Mouse (Mus musculus) heart, postnatal 25 days (tissue): ENCODE measurements around the gene Setx. TPM values are rescaled to one million over a fixed set of nuclear protein-coding genes. Genes with fewer than 3 reads are reported as not detected.

Source experiments
- DNase-seq: peaks from one replicate; pipeline ENCODE4 v3.0.0; 2022; ENCODE audit warnings: low spot score
- intact Hi-C: fragments of 180-260 bp; cut with DNase I; formaldehyde crosslinking; loops from one replicate; pipeline ENCODE4 v1.15.1; 2025
- total RNA-seq, 2 experiments: library from RNA; stranded (reverse); gene quantifications; 2 replicates each; pipeline ENCODE4 v1.2.3; 2021

Setx gene
- total RNA-seq, 2 experiments from 2014 or later: 29.8 to 35.0 TPM

DNA sequence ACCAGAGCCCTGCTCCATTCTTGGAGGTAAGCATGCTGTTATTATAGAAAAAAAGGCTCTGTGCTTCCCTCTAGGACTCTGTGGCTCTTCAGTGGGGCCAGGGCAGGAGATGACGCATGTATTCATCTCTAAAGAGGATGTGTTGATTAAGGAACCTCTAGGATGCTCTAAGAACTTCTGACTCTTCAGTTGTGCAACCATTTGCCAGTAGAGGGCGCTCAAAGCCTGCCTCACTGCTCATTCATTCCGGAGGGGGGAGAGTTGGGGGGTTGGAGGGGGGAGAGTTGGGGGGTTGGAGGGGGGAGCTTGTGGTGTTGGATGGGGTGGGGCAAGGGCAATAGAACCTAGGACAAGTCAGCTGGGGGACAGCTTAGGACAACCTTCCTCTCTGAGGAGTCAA is 75.9 kb downstream of the Setx start:
- no peak for DNase-seq
- intact Hi-C loops: loop anchor here (1.0 to 5.0 kb wide), 2 partner anchors 354 to 402 kb away; no protein-coding TSS in a partner anchor

DNA sequence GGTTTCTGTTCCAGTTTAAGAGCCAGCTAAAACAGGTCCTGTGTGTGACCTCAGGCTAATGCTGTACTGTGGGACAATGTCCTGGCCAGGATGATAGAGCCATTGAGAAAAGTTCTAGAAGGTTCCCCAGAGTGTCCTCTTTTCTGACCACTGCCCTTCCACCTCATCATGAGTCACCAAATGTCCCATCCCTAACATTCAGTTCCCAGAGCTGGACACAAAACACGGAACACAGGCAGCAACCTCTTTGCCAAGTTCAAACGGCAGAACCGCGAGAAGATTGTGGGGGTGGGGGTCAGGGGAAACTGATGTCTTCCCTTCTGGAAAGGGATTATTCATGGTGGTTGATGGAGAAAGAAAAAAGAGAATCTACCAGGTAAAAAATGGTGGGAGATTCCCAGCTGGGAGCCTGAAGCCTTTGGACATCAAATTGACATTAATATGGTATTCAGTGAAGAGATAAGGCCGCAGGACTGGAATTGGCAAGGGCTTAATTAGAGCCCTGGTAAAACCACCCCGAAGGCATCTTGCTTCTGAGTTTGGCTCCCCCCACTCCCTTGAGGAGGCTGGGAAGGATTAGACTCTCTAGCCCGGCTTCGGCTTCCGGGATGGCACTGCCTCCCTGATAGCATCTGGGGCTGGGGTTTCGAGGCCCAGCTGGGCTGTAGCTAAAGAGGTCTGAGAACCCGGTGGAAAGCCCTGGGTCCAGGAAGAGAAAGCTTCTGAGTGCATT is 77.4 kb downstream of the Setx start:
- intact Hi-C loops: loop anchor here (5.0 kb wide), 1 partner anchor 401 kb away; no protein-coding TSS in a partner anchor
- no peak for DNase-seq

DNA sequence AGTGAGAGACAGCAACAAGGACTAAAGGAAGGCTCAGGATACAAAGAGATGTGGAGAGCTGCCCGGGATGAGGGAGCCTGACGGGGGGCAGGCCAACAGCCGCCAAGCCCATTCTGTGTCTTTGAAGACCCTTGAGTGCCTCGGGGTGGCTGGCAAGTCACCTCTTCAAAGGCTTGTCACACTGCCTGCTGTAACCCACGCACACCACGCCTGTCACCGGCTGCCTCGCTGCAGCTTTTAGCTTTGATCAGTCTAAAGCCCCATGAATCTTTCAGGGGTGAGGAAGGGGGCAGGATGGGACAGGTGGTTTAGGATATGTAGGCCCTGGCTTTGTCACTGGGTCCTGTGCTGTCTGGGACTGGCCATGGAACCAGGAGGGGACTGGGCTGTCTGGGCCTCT is 82.2 kb downstream of the Setx start:
- no peak for DNase-seq
- intact Hi-C loops: no loop called here

DNA sequence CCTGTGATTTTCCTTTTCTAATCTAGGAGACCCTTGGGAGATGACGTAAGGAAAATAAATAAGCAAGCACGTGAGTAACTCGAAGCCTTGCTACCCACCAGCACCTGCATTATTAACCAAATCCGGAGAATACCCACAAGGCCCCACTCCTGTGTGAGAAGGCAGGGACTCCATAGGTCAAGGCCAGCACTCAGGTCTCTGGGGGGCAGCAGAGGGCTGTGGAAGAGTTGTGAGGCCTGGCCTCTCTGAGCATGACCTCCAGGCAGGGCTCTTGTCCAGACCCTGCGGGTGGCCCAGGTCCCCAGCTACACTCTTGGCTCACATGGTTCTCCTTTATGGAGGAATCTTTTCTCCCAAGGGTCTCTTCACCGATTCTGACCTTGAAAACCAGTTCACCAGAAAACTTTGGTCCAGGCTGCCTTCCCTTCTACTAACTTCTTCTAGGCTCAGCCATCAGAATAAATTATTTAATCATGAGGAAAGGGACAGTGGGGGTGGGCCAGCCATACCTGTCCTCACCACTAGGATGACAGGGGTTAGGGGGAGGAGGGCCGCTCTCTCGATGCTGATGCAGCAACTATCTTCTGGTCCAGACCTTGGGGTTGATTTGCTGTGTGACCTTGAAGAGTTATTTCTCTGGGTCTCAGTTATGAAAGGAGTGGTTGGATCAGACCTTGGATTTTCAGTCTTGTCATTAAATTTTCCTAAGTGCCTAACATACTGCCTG is 92.5 kb downstream of the Setx start:
- DNase-seq: peak; percentile 30
- intact Hi-C loops: loop anchor here (1.0 to 5.0 kb wide), 2 partner anchors 338 to 386 kb away; no protein-coding TSS in a partner anchor

DNA sequence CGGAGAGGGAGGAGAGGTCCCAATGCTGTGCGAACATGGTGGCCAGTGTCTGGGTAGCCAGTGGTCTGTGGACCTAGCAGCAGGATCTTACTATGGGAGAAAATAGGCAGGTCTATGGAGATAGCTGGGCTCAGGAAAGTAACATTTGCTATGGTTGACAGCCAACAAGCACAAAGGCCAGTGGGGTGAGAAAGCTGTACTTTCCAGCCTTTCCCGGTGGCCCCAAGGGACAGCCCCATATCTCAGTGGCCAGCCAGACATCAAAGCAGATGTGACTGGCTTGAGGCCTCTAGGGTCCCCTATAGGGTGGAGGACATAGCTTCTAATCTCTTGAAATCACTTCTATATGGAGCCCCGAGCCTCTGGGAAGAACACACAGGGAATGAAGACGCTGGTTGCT is 93.1 kb downstream of the Setx start:
- no peak for DNase-seq
- intact Hi-C loops: loop anchor here (5.0 kb wide), 1 partner anchor 385 kb away; no protein-coding TSS in a partner anchor

DNA sequence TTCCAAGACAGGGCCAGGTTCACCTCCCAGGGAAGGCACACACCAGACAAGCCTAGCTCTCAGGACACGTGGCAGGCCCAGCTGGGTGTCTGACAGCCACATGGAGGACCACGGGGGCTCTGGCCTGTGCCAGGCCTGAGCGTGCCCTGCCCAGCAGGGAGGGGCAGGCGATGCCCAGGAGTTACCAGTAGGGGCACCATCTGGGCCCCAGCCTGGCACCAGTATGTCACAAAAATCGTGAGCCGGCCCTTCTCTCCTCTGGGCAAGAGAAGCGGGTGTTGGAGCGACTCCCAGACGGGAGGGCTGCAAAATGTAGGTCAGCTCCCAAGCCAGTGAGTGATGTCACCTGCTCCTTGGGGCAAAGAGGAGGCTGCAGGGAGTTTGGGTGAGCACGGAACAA is 93.9 kb downstream of the Setx start:
- peak; percentile 62 for DNase-seq
- intact Hi-C loops: loop anchor here (5.0 kb wide), 1 partner anchor 384 kb away; no protein-coding TSS in a partner anchor

DNA sequence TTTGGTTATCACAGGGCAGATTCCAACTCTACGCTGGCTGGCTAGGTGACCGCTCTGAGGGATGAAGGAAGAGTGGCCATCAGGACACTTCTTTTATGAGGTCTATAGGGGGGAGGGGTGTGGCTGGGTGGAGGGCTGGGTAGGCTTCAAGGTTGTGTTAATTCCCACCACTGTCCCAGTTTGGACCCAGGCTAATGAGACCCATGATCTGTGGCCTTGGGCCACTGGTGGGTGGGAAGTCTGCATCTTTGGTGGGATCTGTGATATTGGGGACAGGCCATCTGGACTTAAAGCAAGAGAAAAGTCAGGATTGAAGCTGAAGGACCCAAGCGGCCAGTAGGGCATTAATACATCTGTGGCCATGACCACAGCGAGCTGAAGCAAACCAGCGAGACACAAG is 94.8 kb downstream of the Setx start:
- intact Hi-C loops: loop anchor here (5.0 kb wide), 1 partner anchor 383 kb away; no protein-coding TSS in a partner anchor
- DNase-seq: no peak

DNA sequence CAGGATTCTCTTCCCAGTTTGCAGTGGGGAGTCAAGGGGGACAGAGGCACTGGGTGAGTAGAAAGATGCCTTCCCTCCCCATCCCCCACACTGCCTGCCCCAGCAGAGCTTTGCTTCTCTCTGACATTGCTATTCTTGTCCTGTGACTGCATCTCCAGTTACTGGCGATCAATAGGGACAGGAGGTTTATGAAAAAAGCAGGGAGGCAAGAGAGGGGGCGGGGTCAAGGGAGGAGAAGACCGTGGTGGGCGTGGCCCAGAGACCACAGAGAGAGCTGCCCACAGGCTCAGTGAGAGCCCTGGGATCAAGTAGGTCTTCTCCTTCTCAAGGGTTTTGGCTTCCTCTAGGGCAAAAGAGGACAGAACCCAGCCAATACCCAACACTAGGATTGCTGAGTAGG is 98.3 kb downstream of the Setx start:
- no peak for DNase-seq
- intact Hi-C loops: no loop called here

DNA sequence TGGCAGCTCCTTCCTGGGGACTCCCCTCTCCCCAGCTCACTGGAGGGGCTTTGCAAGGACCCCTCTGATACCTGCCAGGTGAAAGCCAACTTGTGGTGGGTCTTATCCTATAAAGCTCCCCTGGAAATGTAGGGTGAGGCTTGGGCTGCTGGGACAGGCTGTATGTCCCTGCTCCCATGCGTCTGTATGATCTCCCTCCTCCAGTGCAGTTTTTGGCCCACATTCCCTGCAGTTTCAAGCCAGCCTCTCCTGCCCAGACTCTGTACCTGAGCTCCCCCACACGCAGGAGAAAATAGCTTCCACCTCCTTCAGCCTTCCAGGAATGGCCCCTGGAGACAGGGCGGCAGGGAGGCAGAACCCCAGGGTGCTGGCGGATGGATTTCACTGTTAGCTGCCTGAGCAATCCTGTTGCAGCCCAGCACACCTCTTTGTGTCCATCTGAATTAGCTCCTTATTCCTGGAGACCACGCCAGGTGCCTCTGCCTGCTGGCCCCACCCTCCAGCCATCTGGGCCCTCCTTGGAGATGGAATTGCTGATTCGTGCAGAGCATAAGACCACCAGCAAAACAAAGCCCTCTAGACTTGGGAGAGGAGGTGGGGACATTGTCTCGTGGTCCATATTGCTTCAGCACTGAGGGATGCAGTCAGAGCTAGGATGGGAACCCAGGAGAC is 99.7 kb downstream of the Setx start:
- intact Hi-C loops: no loop called here
- DNase-seq: no peak

DNA sequence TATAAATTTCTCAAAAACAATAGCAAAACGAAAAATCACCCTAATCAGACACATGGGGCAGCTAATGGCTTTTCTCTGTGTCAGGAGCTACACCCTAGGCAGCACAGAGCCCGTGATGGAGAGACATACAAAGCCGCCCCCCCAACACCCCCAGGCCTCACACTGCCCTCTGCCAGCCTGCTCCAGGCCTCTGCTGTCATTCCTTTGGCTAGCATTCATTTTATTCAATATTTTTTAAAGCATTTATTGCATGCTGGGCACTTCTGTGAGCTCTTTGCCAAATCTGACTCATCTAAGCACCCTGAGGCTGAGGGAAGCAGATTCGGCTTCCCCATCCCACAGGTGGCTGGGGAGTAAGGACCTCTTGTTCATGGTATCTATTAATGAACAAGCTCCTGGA is 102.7 kb downstream of the Setx start:
- intact Hi-C loops: no loop called here
- DNase-seq: no peak

DNA sequence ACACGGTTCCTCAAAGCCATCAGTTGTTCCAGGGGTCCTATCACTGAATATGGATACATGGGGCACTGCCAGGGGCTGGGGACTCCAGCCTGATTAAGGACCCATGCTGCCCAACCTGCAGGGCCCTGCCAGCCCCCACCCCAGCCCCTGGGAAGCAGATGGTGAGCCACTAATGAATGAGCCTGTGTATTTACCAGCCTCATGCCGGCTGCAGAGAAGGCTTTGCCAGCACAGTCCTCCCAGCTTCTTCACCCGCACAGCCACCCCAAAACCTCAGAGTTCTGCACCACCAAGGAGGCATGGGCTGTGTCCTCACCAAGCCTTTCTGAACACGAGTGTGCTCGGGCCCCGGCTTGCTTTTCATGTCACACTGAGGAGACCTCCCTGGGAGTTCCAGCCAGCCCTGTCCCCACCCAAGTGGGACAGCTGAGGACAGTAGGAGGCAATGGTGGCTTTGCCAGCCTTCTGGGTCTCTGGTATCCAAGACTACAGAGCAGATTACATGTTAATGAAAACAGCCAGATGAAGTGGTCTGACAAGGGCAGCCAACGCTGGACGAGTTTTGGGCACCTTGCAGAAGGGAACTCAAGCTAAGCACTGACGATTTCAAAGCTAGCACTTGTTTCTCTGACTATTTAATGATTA is 106.3 kb downstream of the Setx start:
- intact Hi-C loops: no loop called here
- DNase-seq: no peak

Other genes starting within 250 kb of the Setx start
- gene Barhl1, start 207.5 kb upstream of the Setx start, total RNA-seq: not detected
- not detected for gene Cfap77, start 69.1 kb upstream of the Setx start, total RNA-seq
- gene Ttf1, start 63.9 kb upstream of the Setx start, total RNA-seq: 1 to 10 TPM; 6.1 to 7.2 TPM
- gene Ntng2, start 128.8 kb downstream of the Setx start, total RNA-seq: 1 to 10 TPM; 4.6 to 5.8 TPM
- 10 to 100 TPM; 15.3 to 16.3 TPM for gene Med27, start 222.6 kb downstream of the Setx start, total RNA-seq